Mouse (Mus musculus) left cerebral cortex, postnatal 14 days (tissue): ENCODE data around the gene Slc19a2. TPM values are rescaled to one million over a fixed set of nuclear protein-coding genes. Genes with fewer than 3 reads are reported as not detected.

Source experiments
- DNase-seq, 2 experiments: peaks; one replicate each; pipeline ENCODE4 v3.0.0; 2021 to 2022; ENCODE audit warnings: low spot score in 2 of 2, mixed read lengths in 1 of 2
- intact Hi-C: fragments of 180-260 bp; cut with DNase I; formaldehyde crosslinking; loops from one replicate; pipeline ENCODE4 v1.15.1; 2025
- total RNA-seq, 2 experiments: library from RNA; stranded (reverse); gene quantifications; 2 replicates each; pipeline ENCODE4 v1.2.3; 2021

Slc19a2 gene
- total RNA-seq, 2 experiments from 2014 or later, result 10.3 to 10.5 TPM

DNA sequence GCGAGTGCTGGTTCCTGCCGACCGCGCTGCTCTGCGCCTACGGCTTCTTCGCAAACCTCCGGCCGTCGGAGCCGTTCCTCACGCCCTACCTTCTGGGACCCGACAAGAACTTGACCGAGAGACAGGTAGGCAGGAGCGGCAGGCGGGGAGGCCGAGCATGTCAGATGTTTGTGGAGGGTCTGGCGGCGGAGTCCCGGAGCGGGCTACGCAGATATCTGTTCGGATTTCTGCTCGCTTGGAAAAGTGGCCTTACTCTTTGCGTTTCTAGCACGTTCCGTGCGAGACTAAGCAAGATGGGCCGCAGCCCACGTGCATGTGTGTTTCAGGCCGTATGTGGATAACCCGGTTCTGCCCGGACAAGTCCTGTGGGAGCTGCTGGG, 476 bp downstream of the Slc19a2 start:
- intact Hi-C loops, result loop anchor here (2.0 kb wide), 1 partner anchor 27 kb away; no protein-coding TSS in a partner anchor
- DNase-seq, result peak in 1 of 2 experiments; percentile 25

DNA sequence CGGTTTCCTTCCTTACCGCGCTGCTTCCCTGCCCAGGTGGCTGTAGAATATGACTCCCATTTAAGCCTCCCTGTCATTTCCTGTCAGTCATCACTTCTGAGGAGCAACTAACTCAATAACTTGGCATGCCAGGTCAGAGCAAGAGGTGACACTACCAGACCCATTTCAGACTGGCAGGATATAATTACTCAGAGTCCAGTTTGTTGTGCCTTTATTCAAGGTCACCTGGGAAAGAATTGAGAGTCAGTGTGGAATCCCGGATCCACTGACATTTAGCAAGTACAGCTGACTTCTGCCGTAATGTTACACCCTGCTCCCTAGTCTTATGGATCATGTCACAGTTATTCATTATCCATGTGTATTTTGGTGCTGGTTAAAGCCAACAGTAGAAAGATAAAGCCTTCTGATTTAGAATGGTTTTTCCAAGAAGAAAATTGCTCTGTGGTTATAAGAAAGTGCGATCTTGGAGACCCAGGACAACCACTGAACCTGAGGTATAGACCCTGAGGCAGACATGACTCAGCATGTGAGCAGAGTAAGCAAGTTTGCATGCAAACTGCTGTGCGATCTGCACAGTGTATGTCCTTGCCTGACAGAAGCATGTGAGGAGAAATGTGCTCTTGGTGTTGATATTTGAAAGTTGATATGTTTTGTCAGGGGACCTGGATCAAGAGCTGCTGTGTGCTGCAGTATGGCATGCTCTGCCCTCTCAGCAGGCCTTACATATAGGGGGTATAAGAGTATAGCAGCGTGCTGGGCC, 1.7 kb downstream of the Slc19a2 start:
- DNase-seq, result no peak
- intact Hi-C loops, result no loop called here

DNA sequence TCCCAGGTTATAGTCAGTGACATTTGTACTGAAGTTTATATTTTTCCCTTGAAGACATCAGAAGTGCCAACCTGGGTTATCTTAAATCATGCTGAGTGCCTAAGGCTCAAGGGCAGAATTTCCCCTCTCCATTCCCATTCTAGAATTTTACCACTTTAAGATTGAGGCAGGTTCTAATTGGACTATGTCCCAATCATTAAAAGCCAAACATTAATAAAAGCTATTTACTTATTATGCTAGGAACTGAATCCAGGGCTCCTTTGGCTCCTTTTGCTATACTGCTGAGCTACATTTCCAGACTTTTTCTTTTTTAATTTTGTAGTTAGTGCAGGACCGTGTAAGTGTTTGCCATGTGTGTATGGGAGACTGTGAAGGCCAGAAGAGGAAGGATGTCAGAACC, 2.6 kb downstream of the Slc19a2 start:
- DNase-seq, result no peak
- intact Hi-C loops, result no loop called here

DNA sequence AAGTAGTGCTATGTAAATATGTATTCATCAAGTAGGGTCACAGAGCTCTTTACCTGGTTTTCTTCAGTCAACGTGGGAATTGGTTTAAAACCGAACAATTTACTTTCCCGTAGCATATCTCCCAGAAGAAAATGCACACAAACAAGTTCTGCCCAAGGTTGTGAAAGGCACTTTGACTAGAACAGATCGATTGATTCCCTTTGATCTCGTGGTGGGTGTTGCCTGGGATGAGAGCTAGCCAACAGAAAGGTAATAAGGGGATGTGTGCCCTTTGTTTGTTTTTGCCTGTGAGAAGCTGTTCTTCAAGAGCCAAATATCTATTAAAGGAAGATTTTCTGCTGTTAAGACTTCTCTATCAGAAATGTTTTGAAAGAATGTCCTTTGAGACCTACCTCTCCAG, 3.7 kb downstream of the Slc19a2 start:
- intact Hi-C loops, result no loop called here
- no peak for DNase-seq

DNA sequence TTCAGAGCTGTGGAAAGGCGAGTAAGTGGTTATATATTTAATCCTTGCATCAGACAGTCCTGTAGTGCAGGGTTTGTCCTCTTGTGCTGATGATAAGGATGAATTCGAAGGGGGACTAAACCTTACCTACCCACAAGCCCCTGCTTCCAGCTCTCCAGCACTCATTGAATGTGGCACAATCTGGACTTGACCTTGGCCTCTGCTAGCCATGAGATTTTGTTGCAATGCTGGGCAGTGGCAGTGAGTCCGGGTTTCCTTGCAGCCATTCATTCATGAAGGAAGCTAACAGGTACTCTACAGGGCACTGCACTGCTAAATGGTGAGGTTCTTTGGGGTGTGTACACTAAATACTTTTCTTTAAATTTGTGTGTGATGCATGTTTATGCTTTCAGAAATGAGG, 6.0 kb downstream of the Slc19a2 start:
- intact Hi-C loops, result no loop called here
- DNase-seq, result no peak

DNA sequence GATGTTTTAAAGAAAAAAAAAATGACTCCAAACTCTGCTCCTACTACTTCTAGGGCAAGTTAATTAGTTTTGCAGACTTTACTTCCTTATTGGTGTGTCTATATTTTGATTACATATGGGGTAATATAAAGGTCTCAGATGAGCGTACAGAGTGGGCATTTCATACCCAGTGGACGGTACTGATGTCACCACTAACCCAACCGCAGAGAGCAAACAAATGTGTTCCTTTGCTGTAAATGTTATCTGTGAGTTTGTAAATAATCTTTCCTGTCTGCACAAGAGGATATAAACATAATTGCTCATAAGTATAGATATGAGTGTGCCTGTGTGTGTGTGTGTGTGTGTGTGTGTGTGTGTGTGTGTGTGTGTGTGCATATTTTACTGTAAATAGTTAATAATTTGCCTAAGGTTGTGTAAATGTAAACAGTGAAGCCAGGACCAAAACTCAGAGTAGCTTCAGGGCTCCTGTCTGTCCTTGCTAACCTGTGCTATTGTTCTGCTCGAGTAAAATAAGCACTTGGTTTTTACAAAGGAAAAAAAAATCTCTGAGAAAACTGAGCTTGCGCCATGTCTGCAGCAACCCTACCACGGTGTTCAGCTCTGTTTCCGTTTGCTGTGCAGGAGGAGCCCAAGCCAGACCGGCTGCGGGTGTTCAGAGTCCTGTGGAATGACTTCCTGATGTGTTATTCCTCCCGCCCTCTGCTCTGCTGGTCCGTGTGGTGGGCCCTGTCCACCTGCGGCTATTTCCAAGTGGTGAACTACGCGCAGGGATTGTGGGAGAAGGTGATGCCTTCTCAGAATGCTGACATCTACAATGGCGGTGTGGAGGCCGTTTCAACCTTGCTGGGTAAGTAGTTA, 11.6 kb downstream of the Slc19a2 start:
- intact Hi-C loops, result no loop called here
- DNase-seq, result no peak

DNA sequence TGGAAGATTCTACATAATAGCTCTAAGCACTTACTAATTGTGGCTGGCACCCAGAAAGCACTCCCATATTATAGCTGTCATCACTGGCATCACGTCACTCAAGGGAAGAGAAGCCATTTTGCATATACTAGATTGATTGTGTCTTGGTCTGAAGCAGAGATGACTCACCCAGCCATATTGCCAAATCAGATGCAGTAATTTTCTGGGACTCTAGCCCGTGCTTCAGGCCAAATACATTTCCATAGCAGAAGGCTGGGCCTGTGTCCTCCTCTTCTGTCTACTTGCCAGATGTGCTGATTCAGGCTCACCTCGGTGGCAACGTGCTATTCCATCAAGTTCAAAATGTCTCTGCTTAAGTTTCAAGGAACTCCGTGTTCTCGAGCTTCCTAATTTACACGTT, 12.7 kb downstream of the Slc19a2 start:
- intact Hi-C loops, result no loop called here
- peak in 1 of 2 experiments; percentile 26 for DNase-seq

DNA sequence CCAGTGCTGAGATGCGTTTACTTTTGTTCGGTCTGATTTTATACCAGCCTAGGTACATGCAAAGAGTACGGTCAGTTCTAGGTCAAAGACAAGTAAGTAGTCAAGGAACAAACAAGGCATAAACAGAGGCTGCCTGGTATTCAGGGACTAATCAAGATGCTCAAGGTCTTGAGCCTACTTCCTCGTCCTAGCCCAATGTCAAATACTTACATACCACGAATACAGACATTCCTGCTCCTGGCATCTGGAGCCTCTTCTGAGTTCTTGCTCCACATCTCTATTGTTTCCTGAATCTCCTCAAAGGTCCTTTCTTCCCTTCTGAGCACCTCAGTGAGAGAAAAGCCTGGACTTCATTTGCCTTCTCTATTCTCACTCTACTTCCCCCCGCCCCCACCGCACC, 22.1 kb downstream of the Slc19a2 start:
- intact Hi-C loops, result no loop called here
- DNase-seq, result no peak

DNA sequence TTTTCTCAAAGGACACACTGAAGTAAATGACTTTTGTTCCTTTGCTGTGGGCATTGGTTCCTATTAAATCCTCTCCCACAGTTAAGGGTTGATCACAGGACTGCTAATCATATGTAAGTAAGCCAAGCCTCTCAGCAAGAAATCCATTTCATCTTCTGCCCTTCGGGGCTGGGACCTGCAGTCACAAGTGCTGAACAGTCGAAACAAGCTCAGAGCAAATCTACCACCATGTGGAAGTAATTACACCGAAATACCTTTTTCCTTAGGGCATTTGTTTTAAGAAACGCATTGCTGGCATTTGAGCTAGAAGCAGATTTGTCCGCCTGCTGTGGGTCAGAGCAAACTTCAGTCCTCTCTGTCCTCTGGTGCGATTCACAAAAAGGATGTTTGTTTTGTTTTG, 24.8 kb downstream of the Slc19a2 start:
- intact Hi-C loops, result no loop called here
- no peak for DNase-seq

DNA sequence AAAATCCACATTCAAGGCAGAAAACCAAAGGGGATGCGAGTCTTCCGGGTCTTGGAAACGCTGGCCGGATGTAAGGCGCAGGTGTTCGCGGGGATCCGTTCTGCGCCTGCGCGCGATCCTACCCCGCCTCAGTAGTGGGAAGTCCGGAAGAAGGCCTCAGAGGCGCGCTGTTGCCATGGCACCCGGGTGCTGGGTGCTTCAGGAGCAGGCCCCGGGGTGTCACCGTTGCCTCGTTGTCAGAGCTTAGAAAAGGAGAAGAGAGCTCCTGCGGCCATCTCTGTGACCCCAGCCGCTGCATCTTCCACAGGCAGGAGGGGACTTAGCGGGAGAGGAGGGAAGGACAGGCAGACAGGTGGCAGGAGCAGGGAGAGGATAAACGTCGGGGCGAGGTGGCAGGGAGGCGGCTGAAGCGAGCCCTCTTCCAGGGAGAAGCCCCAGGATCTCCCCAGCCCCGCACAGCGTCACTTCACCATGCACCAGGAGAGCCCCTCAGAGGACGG, 26.7 kb downstream of the Slc19a2 start, which contains the start of gene Ccdc181:
Gene Ccdc181 (plus strand): TSS at position 131 of the 500 bp plus-strand sequence.
- intact Hi-C loops, result no loop called here
- peak; percentile 92 to 95 for DNase-seq

DNA sequence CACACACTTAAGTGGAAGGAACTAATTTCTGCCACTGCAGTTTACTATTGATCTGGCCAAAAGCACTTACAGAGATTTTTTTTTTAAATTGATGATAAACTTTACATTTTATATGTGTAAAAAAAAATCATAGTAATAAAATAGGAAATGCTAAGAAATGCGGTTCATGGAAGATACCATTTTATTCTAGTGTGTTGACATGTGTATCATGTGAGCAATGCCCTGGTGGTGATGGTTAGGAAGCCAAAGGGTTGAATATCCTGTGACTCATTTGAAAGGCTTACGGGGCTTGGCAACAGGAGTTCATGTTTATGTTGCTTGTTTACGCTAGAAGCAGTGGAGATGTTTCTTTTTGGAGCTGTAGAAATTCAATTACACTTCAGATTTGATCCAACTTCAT, 27.7 kb downstream of the Slc19a2 start:
- intact Hi-C loops, result loop anchor here (2.0 kb wide), 1 partner anchor 28 kb away; the partner anchor contains the start of gene Slc19a2
- no peak for DNase-seq

DNA sequence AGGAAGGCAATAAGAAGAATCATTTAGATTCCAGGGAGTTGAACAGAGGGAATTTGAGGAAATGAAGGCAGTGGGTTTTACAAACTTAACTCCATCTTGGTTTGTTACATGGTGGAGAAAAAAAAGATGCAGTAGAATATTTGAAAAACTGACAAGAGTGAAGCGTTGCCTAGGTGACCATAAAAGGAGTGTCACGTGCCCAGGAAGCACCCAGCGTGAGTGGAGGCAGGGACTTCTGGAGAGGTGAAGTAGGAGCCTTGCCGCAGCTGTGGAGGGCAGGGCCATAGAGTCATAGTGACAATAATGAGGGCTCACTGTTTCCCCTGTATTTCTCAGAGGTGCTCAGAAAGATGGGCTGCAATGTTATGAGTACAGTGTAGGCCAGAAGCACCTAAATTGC, 30.5 kb downstream of the Slc19a2 start:
- intact Hi-C loops, result no loop called here
- DNase-seq, result no peak

DNA sequence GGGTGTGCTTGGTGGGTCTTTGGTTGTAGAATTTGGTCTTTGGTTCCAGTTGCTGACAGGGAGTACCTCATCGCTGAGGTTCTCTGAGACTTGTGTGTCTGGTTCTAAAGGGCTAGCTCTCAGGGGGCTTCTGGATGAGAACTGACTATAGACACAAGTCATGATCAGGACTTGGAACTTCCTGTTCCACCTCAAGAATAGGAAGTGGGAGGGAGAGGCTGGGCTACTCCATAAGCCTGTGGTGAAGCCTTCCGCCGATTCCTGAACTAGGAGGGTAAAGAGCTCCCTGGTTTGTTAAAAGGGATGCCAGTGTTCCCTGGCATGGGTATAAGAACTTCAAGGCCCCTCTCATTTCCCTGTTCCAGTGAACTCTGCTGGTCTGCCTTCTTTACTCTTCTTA, 35.2 kb downstream of the Slc19a2 start:
- intact Hi-C loops, result no loop called here
- no peak for DNase-seq

DNA sequence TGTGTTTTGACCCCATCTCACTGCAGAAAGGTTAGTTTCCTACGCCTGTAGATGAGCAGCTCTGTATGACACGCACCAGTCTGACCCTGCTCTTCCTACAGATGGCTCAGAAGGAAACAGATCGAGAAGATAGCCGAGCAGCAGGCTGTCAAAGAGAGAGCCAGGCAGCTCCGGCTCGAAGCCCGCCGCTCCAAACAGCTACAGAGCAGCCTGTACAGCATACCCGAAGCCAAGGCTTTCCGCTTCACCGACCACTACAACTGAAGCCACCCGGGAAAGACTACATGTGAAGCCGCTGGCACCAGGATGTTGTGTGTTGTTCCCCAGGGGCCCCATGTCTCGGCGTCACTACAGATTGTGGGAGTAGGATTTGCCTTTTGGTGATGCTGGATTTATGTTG, 38.6 kb downstream of the Slc19a2 start:
- no peak for DNase-seq
- intact Hi-C loops, result no loop called here

DNA sequence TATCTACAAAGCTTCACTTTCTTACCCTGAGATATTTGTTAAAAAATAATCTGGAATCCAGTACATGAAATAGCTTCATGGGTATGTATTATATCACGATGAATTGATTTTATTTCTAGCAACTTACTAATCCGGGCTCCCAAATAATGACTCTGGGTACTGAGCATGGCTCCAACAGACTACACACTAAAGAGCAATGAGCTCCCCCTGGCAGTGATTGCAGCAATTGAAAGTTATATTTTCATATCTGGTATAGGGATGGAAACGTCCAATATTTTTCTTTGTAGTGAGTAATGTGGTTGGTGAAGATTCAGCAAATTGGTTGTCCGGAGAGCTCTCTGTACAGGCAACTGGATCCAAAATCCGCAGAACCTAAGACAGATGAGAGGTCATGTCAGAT, 43.2 kb downstream of the Slc19a2 start:
- intact Hi-C loops, result no loop called here
- DNase-seq, result no peak

DNA sequence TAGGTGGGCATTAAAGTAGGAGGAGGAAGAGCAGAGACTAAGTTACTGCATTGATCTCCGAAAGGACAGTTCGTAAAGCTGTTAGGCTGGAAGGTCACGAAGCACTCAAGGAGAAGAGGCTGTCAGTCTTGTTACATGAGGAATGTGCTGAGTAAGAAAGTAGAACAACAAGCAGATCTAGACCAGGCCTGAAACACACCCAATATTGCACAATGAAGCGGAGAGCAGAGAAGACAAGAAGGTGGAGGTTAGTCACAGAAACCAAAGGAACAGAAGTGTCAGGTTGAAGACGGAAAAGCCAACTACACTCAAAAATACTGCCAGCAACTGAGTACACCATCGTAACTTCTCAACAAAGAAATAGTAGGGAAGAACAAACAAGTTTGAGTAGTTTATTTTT, 45.2 kb downstream of the Slc19a2 start:
- intact Hi-C loops, result no loop called here
- no peak for DNase-seq

DNA sequence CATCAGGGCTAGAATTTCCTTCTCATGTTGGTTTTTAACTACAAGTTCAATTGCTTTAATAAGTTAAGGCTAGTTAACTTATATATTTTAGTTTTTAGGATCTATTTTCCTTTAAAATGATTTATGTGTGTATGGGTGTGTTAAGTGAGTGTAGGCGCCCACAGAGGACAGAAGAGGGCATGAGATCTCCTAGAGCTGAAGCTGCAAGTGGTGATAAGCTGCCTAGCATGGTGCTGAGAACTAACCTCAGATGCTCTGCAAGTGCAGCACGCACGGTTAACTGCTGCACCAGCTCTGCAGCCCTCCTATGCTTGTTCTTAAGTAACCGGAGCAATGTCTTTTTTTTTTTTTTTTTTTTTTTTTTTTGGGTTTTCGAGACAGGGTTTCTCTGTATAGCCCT, 47.6 kb downstream of the Slc19a2 start:
- intact Hi-C loops, result no loop called here

DNA sequence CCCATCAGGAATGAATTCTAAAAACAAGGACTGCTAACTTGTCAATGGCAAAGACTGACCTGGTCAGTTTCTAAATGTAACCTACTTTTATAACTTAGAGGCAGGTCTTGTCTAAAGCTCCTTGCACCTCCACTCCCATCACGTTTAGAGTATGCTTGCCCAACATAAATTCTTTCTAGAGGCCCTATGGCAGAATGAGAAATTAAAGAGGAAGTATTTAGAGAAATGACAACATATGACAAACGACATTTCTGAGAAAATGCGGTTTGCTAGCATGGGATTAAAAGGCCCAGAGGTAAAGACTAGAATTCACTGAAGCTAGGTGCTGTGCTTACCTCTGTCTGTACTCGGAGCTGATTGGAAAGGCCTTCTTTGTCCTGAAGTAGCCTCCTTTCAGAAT, 53.1 kb downstream of the Slc19a2 start:
- intact Hi-C loops, result no loop called here
- DNase-seq, result no peak

More for the DNA sequence above, 47.6 kb downstream of the Slc19a2 start:
- DNase-seq, result no peak

DNA sequence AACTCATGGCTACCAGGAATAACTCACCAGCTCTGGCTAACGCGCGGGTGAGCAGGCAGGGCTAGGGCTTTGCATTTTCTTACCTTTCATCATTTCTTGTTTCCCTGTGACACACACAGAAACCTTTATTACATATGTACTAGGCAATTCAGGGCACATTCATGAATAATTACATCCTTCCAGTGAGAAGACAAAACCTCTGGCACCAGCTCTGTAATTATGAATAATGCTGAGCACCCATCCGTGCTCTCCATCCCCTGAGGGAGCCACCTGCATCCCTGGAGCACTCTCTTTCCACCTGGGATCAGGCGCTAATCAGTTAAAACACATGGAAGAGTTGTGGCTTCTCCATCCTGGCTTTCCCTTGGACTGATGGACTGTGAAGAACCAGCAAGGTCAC, 55.0 kb downstream of the Slc19a2 start, which contains the start of gene Nme7:
Gene Nme7 (plus strand): TSS at position 301 of the 400 bp plus-strand sequence.
- intact Hi-C loops, result no loop called here
- no peak for DNase-seq

DNA sequence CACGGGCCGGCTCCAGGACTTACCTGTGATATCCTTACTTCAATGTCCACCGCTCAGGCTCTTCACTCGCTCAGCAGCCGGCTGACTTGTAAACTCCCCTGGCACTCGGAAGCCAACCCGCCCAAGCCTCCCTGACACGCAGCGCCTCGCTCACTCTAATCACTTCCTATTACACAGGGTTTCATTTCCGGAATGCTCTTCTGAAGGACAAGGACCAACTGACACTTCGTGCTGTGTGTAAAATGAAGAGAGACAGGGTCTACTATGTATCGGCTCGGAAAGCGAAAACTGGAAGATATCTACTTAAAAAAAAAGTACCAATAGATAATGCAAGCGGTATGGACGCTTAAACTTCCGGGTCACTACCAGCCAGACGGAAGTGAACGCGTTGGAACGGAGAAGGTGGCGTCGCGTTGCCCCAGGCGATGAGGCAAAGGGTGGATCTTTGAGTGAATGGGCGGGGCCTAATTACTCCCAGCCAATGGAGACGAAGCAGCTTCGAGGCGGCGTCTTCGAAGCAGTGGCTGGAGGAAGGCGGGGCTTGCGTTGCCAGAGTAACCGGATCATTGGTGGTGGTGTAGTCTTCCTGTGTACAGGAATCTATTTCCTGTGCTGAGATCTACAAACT, 58.4 kb downstream of the Slc19a2 start, which contains the start of gene Blzf1:
Gene Blzf1 (minus strand): TSS at position 366 of the 628 bp plus-strand sequence.
- peak; percentile 98 for DNase-seq
- intact Hi-C loops, result no loop called here
